Mouse (Mus musculus) cerebral cortex, adult 2 months (tissue): ENCODE measurements around the gene A730061H03Rik.

ENCODE experiments used
- WGBS: fragments of 180-500 bp; shearing (Covaris S2); methylation state at CpG from one replicate; pipeline ENCODE4 v1.1.7; 2018; 5-methylcytosine and 5-hydroxymethylcytosine counted together

A730061H03Rik gene

DNA sequence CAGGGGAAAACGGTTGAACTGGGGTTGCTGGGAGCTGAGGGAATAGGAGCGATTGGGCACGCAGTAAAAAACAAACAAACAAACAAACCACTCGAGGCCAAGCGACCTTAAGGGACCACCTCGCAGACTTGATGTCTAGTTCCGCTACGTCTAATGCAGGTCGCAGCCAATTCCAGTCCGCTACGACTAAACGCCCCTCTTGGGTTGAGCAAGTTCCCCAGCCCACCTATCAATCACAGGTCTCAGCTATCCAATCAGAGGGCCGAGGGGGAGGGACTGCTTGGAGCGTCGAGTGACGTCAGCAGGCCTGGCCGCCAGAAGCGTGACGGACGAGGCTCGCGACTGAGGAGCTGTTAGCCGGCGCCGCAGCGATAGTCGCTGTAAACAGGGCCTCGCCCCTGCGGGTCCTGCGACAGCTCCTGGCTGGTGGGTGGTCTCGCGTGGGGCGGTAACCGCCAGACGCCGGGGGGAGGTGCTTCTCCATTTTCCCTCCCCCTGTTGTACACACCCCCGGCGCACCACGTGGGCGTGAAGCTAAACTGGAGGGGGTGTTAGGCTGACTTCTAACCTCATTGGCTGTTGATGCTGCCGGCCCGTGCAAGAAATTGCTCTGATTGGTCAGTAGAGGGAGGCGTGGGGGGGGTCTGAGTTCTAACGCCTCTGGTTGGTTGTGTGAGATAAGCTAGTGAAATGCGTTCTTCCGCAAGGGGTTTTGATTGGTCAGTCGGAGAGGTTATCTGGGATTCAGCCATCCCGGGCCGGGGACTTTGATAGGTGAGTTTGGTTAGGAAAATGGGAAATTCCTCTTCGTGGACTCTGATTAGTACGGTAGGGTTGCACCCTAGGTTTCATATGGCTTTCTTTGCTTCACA is at the start of gene A730061H03Rik:
Gene A730061H03Rik, minus strand, starts transcription at position 205 of the 872 bp plus-strand sequence.
- WGBS: under 1% methylated on average over 51 of the region's 51 CpGs

DNA sequence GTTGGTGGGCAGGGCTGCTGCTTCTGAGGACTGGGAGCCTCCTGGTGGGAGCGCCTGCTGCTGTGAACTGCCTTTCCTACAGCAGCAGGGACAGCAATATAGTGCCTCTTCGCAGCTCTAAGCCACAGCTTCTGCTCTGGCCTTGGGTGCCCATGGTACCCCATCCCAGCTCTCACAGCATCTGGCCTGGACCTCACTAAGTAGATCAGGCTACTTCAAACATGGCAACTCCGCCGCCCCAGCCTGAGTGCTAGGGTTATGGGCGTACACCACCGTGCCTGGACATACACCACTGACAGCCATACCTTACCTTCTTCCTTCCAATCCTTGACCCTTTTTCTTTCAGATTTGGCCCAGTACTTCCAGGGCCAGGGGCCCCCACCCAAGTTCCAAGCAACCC is 48.1 kb upstream of the A730061H03Rik start:
- 95% methylated on average over 6 of the region's 6 CpGs for WGBS

DNA sequence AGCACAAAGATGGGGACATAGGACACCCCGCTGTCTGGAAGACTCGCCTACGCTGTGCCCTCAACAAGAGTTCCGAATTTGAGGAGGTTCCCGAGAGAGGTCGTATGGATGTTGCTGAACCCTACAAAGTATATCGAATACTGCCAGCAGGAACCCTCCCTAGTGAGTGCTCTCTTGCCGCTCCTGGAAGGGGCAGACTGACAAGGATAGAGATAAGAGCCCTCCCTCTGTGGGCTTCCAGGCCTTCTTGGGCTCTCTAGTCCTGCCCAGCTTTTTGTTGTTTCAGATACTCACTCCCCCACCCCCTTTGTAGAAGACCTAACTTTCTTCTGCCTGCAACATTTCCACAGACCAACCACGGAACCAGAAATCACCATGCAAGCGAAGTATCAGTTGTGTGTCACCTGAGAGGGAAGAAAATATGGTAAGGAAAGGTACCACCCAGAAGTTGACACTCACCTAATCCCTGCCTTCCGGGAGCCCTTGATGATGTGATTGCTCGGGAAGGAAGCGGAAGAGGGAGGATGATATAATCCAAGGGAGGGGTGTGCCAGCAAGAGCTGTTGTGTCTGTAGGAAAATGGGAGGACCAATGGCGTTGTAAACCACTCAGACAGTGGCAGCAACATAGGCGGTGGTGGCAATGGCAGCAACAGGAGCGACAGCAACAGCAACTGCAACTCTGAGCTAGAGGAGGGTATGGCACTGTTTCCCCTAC is 45.7 kb upstream of the A730061H03Rik start:
- WGBS: 95% methylated on average over 16 of the region's 16 CpGs

DNA sequence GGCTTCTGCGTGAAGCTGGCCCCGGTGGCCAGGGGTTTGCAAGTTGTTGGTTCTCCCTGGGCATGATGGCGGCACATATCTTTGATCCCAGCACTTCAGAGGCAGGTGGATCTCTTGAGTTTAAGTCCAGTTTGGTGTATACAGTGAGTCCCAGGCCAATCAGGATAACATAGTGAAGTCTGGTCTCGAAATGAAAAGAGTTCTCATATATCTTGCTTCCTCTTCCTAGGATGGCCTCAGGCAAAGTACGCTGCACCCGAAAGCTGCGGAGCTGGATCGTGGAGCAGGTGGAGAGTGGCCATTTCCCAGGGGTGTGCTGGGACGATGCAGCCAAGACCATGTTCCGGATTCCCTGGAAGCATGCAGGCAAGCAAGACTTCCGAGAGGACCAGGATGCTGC is 44.6 kb upstream of the A730061H03Rik start:
- WGBS: 93% methylated on average over 11 of the region's 11 CpGs

DNA sequence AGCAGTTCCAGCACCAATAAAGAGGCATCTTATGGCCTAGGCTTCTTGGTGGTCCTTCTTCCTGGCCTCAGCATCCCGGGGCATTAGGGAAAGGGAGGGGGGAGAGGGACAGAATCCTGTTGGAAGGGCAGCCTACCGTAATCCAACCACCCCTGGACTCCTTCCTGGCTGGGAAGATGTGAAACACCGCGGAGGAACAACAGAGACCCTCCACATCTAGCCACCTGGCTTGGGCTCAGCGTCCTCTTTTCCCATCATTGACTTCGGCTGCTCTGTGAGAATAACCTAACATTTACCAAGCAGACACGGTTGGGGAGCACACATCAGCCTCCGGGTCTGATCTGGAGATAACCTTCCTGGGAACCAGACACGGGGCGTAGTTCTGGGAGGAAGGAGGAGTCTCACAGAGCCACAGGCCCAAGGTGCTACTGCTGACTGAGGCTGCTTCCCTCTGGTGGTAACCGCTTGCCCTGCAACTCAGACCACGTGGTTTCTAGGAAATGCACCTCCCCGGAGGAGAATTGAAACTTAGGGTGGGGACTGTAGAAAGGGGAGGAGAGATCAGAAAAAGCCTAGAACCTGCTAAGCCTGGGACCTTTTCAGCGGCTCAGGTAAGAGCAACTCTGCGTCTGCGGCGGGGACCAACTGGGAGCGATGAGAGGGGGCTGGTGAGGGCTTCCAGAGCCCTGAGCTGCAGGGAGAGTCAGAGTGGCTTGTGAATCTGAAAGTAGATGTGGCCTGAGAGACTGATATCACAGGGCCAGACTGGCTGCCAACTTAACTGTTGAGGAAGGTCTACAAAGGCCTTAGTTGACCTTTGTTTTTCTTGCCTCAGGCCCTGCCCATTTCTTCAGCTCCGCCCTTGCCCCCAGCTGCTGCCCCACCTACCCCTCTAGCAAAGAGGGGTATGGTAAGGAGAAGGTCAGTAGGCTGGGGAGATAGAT is 43.7 kb upstream of the A730061H03Rik start:
- WGBS: 19% methylated on average over 19 of the region's 19 CpGs

DNA sequence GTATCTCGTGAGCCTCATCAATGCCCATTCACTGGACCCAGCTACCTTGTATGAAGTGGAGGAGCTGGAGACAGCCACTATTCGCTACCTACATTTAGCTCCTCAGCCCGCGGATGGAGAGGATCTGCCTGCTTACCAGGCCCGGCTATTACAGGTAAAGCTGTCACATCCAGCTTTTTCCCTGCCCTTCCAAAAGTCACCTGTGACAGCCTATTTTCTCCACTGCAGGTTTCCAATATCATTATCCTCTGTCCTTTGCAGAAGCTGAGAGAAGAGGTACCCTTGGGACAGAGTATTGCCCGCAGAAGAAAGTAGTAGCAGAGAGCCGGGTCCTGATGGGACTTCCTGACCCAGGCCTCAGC is 43.0 kb upstream of the A730061H03Rik start, which contains the start of gene Irf9:
Gene Irf9, plus strand, starts transcription at position 301 of the 362 bp plus-strand sequence.
- 88% methylated on average over 7 of the region's 7 CpGs for WGBS

DNA sequence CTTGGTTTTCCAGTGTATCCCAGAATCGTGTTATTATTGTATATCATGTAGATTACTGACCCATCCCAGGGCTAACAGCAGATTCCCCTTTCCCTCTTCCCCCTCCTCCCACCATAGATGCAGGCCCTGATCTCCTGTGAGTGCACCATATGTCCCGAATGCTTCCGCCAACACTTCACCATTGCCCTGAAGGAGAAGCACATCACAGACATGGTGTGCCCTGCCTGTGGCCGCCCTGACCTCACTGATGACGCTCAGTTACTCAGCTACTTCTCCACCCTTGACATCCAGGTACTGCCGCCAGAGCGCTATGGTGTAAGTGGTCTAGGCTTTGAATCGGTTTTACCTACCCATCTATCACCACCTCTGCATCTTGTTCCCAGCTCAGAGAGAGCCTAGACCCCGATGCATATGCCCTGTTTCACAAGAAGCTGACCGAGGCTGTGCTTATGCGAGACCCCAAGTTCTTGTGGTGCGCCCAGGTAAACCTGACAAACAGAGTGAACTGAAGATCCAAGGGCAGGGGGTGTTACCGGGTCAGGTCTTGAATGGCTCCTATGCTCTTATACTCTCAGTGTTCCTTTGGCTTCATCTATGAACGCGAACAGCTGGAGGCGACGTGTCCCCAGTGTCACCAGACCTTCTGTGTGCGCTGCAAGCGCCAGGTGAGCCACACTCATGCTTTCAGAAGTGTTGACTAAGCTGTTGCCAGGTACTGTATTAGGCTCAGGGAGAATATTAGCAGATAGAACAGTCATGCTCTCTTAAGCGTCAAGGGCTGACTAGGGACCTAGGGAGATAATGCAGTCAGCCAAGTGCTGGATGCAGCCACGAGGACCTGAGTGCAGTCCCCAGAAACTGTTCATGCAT is 38.5 kb upstream of the A730061H03Rik start:
- WGBS: 96% methylated on average over 21 of the region's 21 CpGs

DNA sequence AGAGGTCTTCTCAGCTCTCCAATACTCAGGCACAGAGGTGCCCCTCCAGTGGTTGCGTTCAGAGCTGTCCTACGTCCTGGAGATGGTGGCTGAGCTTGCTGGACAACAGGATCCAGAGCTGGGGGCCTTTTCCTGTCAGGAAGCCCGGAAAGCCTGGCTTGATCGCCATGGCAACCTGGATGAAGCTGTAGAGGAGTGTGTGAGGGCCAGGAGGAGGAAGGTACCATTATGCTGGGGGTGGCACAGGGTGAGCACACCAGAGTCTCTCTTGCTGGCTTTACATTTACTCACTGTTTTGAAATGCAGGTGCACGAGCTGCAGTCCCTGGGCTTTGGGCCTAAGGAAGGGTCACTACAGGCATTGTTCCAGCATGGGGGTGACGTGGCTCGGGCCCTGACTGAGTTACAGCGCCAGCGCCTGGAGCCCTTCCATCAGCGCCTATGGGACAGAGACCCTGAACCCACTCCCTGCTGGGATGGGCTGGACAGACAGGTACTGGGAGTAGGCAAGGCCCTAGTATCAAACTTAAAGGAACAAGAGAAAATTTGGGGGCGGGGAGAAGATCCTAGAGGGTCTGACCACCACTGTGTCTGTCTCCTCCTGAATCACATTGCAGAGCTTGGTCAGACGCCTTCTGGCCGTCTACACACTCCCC is 36.0 kb upstream of the A730061H03Rik start:
- 68% methylated on average over 13 of the region's 13 CpGs for WGBS

DNA sequence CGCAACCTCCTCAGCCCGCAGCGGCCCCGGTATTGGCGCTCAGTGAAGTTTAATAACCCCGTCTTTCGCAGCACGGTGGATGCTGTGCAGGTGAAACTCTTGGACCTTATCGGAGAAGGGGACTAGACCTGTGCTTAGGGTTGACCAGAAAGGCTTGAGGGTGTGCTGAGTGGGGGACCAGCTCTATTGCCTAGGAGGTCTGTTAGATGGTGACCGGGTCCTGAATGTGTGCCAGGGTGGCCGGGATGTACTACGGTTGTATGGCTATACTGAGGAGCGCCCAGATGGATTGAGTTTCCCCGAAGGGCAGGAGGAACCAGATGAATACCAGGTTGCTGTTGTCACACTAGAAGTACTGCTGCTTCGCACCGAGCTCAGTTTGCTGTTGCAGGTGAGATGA is 32.0 kb upstream of the A730061H03Rik start:
- 3% methylated on average over 16 of the region's 16 CpGs for WGBS

DNA sequence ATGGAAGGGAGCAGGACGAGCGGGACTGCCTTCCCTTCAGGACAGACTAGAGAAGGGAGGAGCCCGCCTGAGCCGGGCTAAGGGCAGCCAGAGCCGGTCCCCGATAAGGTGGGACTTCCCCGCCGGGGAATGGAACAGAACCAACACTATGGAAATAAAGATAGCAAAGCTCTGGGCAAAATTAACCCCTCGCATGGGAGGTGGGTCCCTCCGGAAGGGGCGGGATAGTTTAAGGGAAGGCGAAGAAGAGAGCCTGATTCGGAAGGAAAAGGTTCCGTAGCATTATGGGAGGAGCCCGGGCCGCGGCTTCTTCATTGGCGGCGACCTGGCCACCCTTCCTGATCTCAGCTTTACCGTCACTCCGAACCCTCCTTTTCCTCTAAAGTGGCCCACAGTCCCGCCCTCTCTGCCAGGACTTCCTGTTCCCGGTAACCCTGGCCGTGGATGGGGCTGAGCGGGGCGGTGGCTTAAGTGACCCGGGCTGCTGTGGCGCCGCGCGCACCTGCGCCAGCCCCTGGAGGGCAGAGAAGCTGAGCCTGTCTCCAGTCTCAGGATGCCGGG is 31.2 kb upstream of the A730061H03Rik start, which contains the start of gene Rnf31:
Gene Rnf31, plus strand, starts transcription at position 378 of the 561 bp plus-strand sequence.
- WGBS: under 1% methylated on average over 33 of the region's 33 CpGs

DNA sequence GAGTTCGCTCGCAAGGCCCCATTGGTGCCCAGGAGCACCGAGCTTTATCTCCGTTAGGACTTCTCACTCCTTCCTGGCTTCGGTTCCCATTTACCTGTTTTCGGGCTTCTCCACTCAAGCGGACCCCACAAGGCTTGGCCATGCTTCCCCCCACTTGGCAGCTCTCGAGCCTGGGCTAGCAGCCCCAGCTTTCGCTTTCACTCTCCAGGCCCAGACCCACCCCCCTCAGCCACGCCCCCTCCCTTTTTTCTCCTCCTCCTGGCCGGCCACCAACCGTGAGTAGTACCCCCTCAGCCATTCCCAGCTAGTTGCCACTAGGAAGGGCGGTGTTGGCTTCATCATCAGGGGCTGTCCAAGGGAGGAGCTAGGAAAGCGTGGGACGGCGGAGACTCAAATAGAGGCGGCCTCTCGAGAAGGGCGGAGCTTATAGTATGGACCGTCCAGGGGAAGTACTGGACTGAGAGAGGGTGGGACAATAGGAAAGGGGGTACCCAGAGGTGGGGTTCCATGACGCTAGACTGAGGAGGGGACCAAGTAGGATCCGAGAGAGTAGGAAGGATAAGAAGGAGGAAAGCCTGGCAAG is 30.6 kb upstream of the A730061H03Rik start, which contains the start of gene Psme2:
Gene Psme2, minus strand, starts transcription at position 366 of the 583 bp plus-strand sequence.
- under 1% methylated on average over 22 of the region's 22 CpGs for WGBS

DNA sequence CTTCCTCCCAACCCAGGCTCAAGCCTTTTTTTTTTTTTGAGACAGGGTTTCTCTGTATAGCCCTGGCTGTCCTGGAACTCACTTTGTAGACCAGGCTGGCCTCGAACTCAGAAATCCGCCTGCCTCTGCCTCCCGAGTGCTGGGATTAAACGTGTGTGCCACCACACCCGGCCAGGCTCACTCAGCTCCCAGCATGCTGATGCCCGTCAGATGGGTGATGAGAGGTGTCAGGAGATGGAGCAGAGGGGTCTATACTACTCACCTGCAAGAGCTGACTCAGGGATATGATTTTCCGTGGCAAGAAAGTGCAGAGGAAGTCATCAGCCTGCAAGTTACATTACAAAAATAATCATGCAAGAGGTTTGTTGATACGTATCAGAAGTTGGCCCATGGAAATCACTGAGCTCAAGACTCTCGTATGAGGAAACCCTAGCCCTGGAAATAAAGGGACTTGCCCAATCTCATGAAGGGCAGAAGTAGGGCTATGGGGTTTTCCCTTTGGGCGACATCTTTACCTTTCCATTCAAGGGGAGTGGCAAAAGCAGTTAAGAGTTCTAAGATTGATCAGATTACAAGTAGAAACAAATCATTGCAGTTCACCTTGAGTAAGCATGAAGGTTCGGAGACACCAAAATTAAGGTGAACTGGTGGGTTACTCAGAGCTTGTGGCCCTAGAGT is 29.7 kb upstream of the A730061H03Rik start:
- WGBS: 87% methylated on average over 11 of the region's 11 CpGs

DNA sequence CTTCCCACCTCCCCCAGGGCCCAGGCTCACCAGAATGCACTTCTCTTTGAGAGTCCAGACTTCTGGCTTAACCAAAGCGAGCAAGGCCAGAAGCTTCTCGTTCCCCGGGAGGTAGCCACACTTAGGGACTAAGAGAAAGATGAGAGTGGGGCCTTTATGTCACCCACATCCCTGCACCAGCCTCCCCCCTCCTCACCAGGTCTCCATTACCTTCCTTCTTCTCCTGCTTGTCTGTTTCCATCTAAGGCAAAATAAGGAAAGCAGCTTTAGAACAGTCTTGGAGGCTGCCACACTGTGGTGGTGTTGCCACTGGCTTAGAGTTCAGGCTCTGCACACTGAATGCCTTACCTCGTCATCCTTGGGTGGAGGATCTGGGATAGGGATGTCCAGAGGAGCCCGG is 29.1 kb upstream of the A730061H03Rik start:
- 90% methylated on average over 5 of the region's 5 CpGs for WGBS

DNA sequence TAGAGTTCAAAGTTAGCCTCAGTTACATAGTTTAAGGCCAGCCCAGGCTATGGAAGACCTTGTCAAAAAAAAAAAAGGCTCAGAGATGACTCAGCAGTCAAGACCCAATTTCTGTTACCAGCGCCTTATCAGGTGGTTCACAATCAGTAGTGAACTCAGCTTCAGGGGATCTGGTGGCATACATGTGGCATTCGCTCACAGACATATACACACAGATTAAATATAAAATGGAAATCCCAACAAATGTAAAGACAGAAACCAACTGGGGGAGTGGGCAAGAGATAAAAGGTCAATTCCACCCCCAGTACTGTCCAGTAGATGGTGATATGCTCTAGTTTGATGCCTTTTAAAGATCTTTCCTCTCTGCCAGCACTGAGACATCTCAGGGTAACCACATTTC is 25.9 kb upstream of the A730061H03Rik start:
- 99% methylated on average over 2 of the region's 2 CpGs for WGBS

DNA sequence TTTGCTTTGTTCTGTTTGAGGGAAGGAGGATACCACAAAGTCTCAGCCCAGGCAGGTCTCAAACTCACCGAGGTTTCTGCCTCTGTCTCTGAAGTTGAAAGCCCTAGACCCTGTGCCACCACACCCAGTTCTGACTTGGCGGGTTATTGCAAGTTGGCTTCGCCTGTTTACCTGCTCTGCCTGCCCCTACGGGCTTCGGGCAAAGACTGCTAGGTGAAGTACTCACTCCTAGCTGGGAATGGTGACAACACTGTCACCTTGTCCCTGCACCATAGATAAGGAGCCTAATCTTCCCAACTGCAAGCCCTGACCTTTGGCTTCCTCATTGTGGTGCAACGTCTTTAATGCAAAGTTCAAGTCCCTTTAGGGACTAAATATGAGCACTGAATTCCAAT is 25.4 kb upstream of the A730061H03Rik start:
- 76% methylated on average over 6 of the region's 6 CpGs for WGBS

DNA sequence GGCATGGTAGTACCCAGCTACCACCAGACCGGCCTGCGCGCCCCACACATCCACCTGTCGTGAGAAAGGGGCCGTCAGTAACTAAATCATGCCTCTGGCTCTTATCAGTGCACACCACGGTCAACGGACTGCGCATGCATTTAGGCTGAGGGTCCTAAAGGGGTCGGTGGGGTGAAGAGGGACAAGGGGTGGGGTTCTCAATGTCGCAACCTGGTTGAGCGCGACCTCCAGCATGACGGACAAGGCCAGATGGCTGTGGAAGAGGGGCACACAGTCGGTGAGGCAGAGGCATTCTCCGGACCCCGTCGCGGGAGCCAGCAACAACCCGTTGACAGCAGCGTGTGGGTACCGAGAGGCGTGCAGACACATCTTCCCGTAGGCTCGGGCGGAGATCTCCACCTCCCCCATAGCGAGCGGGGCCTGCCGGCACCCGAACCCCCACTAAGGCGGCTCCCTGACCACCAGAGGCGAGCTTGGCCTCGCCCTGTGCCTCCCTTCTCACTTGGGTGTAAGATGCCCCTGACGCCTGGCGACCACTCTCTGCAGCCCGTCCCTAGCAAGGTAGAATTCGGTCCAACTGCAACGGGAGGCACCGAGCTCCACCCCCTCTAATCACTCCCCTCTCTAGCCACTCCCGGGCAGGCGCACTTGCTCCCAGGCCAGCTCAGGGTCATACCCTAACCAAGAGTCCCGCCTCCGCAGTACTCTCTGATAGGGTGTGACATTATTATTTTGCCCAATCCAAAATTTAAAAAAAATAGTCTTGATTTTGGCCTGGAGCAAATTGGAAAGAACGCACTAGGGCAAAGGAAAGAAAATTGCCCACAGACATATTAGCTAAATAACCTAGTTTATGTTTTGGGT is 24.7 kb upstream of the A730061H03Rik start, which contains the start of gene Emc9:
Gene Emc9, minus strand, starts transcription at position 601 of the 864 bp plus-strand sequence.
- 5% methylated on average over 43 of the region's 43 CpGs for WGBS

DNA sequence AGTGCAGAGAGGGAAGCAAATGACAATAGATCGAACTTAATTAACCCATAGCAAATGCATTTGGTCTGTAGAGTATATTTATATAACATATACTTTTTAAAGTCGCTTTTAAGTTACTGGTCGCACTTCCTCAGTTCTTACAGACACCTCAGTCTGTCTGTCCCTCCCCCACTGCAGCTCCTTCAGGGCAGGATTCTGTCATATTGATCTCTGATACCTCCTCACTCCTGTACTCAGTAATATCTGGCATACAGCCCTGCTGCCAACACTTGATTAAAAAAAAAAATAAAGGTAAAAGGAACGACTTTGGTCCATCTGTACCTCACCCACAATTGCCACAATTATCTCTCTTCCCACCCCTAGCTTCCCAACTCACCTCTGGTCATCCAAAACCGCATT is 24.1 kb upstream of the A730061H03Rik start:
- WGBS: 40% methylated on average over 5 of the region's 5 CpGs
